Mouse (Mus musculus) right cerebral cortex, postnatal 14 days (tissue): ENCODE results near the gene Tcp11l2.

ENCODE experiments used
- DNase-seq: peaks from one replicate; pipeline ENCODE4 v3.0.0; 2022

Gene Tcp11l2

GRCm38 (mm10) chr10:84658088-84658848, 81.8 kb downstream of the Tcp11l2 start:
- DNase-seq, result no peak

GRCm38 (mm10) chr10:84659281-84659680, 82.9 kb downstream of the Tcp11l2 start:
- DNase-seq, result no peak

GRCm38 (mm10) chr10:84662138-84662537, 85.7 kb downstream of the Tcp11l2 start:
- no peak for DNase-seq
